In the genomic region with DNA sequence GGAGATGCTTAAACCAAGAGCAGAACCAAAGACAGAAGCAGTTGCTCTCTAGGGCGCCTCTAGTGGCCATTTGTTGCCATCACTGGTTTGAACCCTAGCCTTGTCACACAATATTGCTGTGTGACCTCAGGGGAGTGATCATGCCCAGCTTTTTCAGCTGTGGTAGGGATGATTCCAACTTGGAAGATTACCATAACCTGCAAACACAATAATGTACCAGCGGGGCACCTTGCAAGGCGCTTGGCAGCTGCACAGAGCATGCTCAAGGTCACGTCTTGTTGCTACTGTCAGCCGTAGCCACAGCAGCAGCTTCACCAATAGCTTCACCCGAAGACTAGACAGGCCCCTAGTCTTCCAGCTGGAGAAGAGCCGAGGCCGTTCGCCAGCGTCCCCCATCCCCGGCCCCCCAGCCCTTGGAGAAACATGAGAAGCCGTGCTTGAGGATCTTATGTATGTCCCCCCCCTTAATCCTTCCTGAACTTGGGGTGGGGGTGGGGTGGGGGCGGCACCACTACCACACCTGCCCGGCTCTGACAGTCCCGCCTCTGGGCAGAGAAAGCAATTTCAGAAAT, we compare ENCODE assay signal across 8 mouse cellular contexts. TPM values are rescaled to one million over a fixed set of nuclear protein-coding genes. Genes with fewer than 3 reads are reported as not detected.
DNase-seq lines count a peak whose midpoint lies in the region; ATAC-seq lines count a peak whose summit lies in the region.

No protein-coding gene starts in this region.

- 0 out of 2 replicates have a peak overlapping the region, but pooled peaks have one; percentile 11 for H3K4me3 ChIP-seq in forebrain, embryonic 16.5 days (replicated peaks; ENCODE audit: low read length)
- H3K4me3 ChIP-seq in kidney, embryonic 16.5 days (ENCODE audit: low read length): peak overlapping the region; percentile 21
- peak overlapping the region; percentile 38 for H3K4me3 ChIP-seq in midbrain, embryonic 10.5 days

- WGBS in forebrain, embryonic 16.5 days: 27% methylated on average over 15 of the region's 15 CpGs
- 15% methylated on average over 14 of the region's 15 CpGs for WGBS in kidney, embryonic 16.5 days
- WGBS in midbrain, embryonic 10.5 days: 42% methylated on average over 15 of the region's 15 CpGs

- no peaks in the 10 kb centered on the region for H3K27me3 ChIP-seq in forebrain, embryonic 16.5 days (replicated peaks; ENCODE audit: control insufficient read depth, insufficient read depth, low read length)
- no peaks in the 10 kb centered on the region for H3K27me3 ChIP-seq in kidney, embryonic 16.5 days (ENCODE audit: insufficient read depth, low read length)
- H3K27me3 ChIP-seq in midbrain, embryonic 10.5 days (ENCODE audit: low read depth, poor library complexity, severe bottlenecking): peaks cover 50% of the 10 kb centered on the region

- peak; percentile 12 to 22 for DNase-seq in layer of hippocampus, postnatal 14 days (ENCODE audit: low spot score in 2 of 2)
- DNase-seq in layer of hippocampus, adult 8-10 months (ENCODE audit: low spot score in 2 of 2): no peak
- peak; percentile 21 for DNase-seq in c-Kit-positive CD71-positive TER-119-negative erythroid progenitor cells, embryonic 14.5 days (ENCODE audit: low read depth)
- DNase-seq in midbrain, embryonic 10.5 days (ENCODE audit: low spot score): peak; percentile 46
- DNase-seq in spleen, adult 12 weeks (ENCODE audit: low spot score): no peak
- DNase-seq in ovary, postnatal 10 days (ENCODE audit: low spot score): no peak

- no peak overlapping the region for H3K27ac ChIP-seq in forebrain, embryonic 16.5 days (ENCODE audit: low read length)
- H3K27ac ChIP-seq in kidney, embryonic 16.5 days (ENCODE audit: low read length): no peak overlapping the region
- H3K27ac ChIP-seq in midbrain, embryonic 10.5 days (replicated peaks): peak overlapping the region; percentile 52; the same call in 1 of the 2 replicates

- peak; percentile 66 for ATAC-seq in forebrain, embryonic 16.5 days
- ATAC-seq in kidney, embryonic 16.5 days (ENCODE audit: low FRiP score, low TSS enrichment): peak; percentile 74

- H3K9me3 ChIP-seq in forebrain, embryonic 16.5 days (ENCODE audit: control insufficient read depth, low read length): no peaks in the 10 kb centered on the region
- no peaks in the 10 kb centered on the region for H3K9me3 ChIP-seq in kidney, embryonic 16.5 days (ENCODE audit: low read length)
- H3K9me3 ChIP-seq in midbrain, embryonic 10.5 days (replicated peaks): no peaks in the 10 kb centered on the region

- no peak overlapping the region; the same call in 1 of the 2 replicates for H3K9ac ChIP-seq in forebrain, embryonic 16.5 days (replicated peaks; ENCODE audit: low read depth, low read length)
- no peak overlapping the region for H3K9ac ChIP-seq in kidney, embryonic 16.5 days (replicated peaks; ENCODE audit: low read length)

- peak overlapping the region; percentile 33 for H3K4me2 ChIP-seq in forebrain, embryonic 16.5 days (ENCODE audit: low read length)
- H3K4me2 ChIP-seq in kidney, embryonic 16.5 days (replicated peaks; ENCODE audit: low read depth, low read length): peak overlapping the region; percentile 46

- H3K36me3 ChIP-seq in forebrain, embryonic 16.5 days (ENCODE audit: control insufficient read depth, insufficient read depth): no peaks in the 10 kb centered on the region
- no peaks in the 10 kb centered on the region for H3K36me3 ChIP-seq in kidney, embryonic 16.5 days (ENCODE audit: insufficient read depth, low read length)
- H3K36me3 ChIP-seq in midbrain, embryonic 10.5 days: no peaks in the 10 kb centered on the region

- peaks cover 11% of the 10 kb centered on the region for H3K4me1 ChIP-seq in forebrain, embryonic 16.5 days (replicated peaks; ENCODE audit: control insufficient read depth, insufficient read depth, low read length)
- H3K4me1 ChIP-seq in kidney, embryonic 16.5 days (ENCODE audit: insufficient read depth, low read length): peaks cover 9% of the 10 kb centered on the region
- peaks cover 42% of the 10 kb centered on the region for H3K4me1 ChIP-seq in midbrain, embryonic 10.5 days

RNA-seq across cellular contexts. Expression of gene Gosr2, which starts 23.9 kb away (rescaled TPM):
- 10 to 100 TPM; 75.7 to 78.5 TPM for total RNA-seq in layer of hippocampus, postnatal 14 days (2021)
- total RNA-seq in layer of hippocampus, adult 8-10 months (2022): 10 to 100 TPM; 63.0 to 64.3 (median 64.0) TPM
- 107 and 113 TPM in 2 replicates for polyA plus RNA-seq in forebrain, embryonic 16.5 days (2015; fragmentation: Nextera tagmentation; extraction: Ambion mirVana)
- polyA plus RNA-seq in kidney, embryonic 16.5 days (2015; fragmentation: Nextera tagmentation; extraction: Ambion mirVana): 91.1 and 92.2 TPM in 2 replicates
- 95.6 and 105 TPM in 2 replicates for polyA plus RNA-seq in midbrain, embryonic 10.5 days (2016; fragmentation: Nextera tagmentation; extraction: Ambion mirVana)

RNA-seq across cellular contexts. Expression of gene Wnt9b, which starts 28.1 kb away (rescaled TPM):
- 1 to 10 TPM in 1 of 2 experiments, under 1 TPM in 1; 0.48 to 2.7 TPM for total RNA-seq in layer of hippocampus, postnatal 14 days (2021)
- total RNA-seq in layer of hippocampus, adult 8-10 months (2022): under 1 TPM; 0.16 to 0.33 (median 0.24) TPM
- polyA plus RNA-seq in forebrain, embryonic 16.5 days (2015; fragmentation: Nextera tagmentation; extraction: Ambion mirVana): 0.16 TPM in 1 of 2 replicates, not detected in the other
- polyA plus RNA-seq in kidney, embryonic 16.5 days (2015; fragmentation: Nextera tagmentation; extraction: Ambion mirVana): 8.9 and 10.0 TPM in 2 replicates
- polyA plus RNA-seq in midbrain, embryonic 10.5 days (2016; fragmentation: Nextera tagmentation; extraction: Ambion mirVana): 0.43 and 0.73 TPM in 2 replicates

RNA-seq across cellular contexts. Expression of gene Wnt3, which starts 52.4 kb away (rescaled TPM):
- total RNA-seq in layer of hippocampus, postnatal 14 days (2021): 1 to 10 TPM; 2.0 to 2.9 TPM
- total RNA-seq in layer of hippocampus, adult 8-10 months (2022): 1 to 10 TPM in 2 of 4 experiments, under 1 TPM in 2; 0.93 to 2.0 (median 1.2) TPM
- polyA plus RNA-seq in forebrain, embryonic 16.5 days (2015; fragmentation: Nextera tagmentation; extraction: Ambion mirVana): 2.1 and 2.9 TPM in 2 replicates
- polyA plus RNA-seq in kidney, embryonic 16.5 days (2015; fragmentation: Nextera tagmentation; extraction: Ambion mirVana): not detected in 2 replicates
- 9.8 and 10.8 TPM in 2 replicates for polyA plus RNA-seq in midbrain, embryonic 10.5 days (2016; fragmentation: Nextera tagmentation; extraction: Ambion mirVana)

Comparison
In these comparisons a context has a peak if more than half of its experiments do, and no peak if none do; other contexts are left out.
1. DNase-seq: peak in layer of hippocampus, postnatal 14 days (2 of 2), c-Kit-positive CD71-positive TER-119-negative erythroid progenitor cells, embryonic 14.5 days (single experiment) and midbrain, embryonic 10.5 days (single experiment); none in layer of hippocampus, adult 8-10 months (0 of 2), spleen, adult 12 weeks (single experiment) and ovary, postnatal 10 days (single experiment).
2. Peak in every context shown above with its lines, with median percentiles within 50 percentile points of each other: H3K4me3 ChIP-seq.